Mouse (Mus musculus): ENCODE results near the gene Foxl1.

- TF ChIP-seq POLR2A (IDR thresholded peaks at IDR 0.05; ENCODE audit: borderline replicate concordance, control insufficient read depth, low read depth, low read length) (no peak), CTCF (IDR thresholded peaks at IDR 0.05; ENCODE audit: control insufficient read depth, insufficient read depth, low read length) (no peak)
Observed at GRCm38 (mm10) chr8:121120456-121121419, 7.0 kb upstream of the Foxl1 start.
